Comparison of ENCODE assay signal across 21 mouse cellular contexts in genomic region chr5:65357771-65358170, GRCm38 (mm10). TPM values are rescaled to one million over a fixed set of nuclear protein-coding genes. Genes with fewer than 3 reads are reported as not detected.
"Had no signal": no experiment of that assay in that cellular context is flagged by ENCODE, and none has a peak within 500 bp of the region (broad histone marks: within the 10 kb centered on the region; RNA-seq: fewer than 3 reads in every experiment).

No protein-coding gene starts in this region.

- H3K9ac ChIP-seq: kidney, embryonic 15.5 days; limb, embryonic 13.5 days; lung, embryonic 15.5 days; midbrain, embryonic 12.5 days; midbrain, embryonic 15.5 days; neural tube, embryonic 12.5 days; neural tube, embryonic 15.5 days had no signal

- H3K9me3 ChIP-seq: kidney, embryonic 15.5 days; limb, embryonic 10.5 days; limb, embryonic 13.5 days; lung, embryonic 15.5 days; midbrain, embryonic 12.5 days; midbrain, embryonic 15.5 days; neural tube, embryonic 12.5 days; neural tube, embryonic 15.5 days had no signal

- H3K36me3 ChIP-seq: kidney, embryonic 15.5 days; limb, embryonic 10.5 days; limb, embryonic 13.5 days; lung, embryonic 15.5 days; midbrain, embryonic 12.5 days; midbrain, embryonic 15.5 days; neural tube, embryonic 12.5 days; neural tube, embryonic 15.5 days had no signal

- ATAC-seq: inflammation-experienced regulatory T-cells, adult 6 months; midbrain, embryonic 15.5 days had no signal

- DNase-seq: kidney, adult 11 months; kidney, adult 8-10 months; kidney, postnatal 10 days; kidney, postnatal 36 days; lung, adult 18-20 months; lung, postnatal 10 days; lung, postnatal 36 days; right cerebral cortex, adult 18-20 months; right cerebral cortex, postnatal 14 days; right cerebral cortex, postnatal 4 days; thymus, postnatal 36 days had no signal

- H3K4me1 ChIP-seq: kidney, embryonic 15.5 days; limb, embryonic 10.5 days; limb, embryonic 13.5 days; lung, embryonic 15.5 days; midbrain, embryonic 12.5 days; midbrain, embryonic 15.5 days; neural tube, embryonic 12.5 days; neural tube, embryonic 15.5 days had no signal

- H3K4me2 ChIP-seq: kidney, embryonic 15.5 days; limb, embryonic 13.5 days; lung, embryonic 15.5 days; midbrain, embryonic 12.5 days; midbrain, embryonic 15.5 days; neural tube, embryonic 12.5 days; neural tube, embryonic 15.5 days had no signal

- H3K27me3 ChIP-seq: kidney, embryonic 15.5 days; limb, embryonic 13.5 days; lung, embryonic 15.5 days; midbrain, embryonic 12.5 days; midbrain, embryonic 15.5 days; neural tube, embryonic 12.5 days; neural tube, embryonic 15.5 days had no signal

- H3K4me3 ChIP-seq: kidney, embryonic 15.5 days; limb, embryonic 10.5 days; limb, embryonic 13.5 days; lung, embryonic 15.5 days; midbrain, embryonic 12.5 days; midbrain, embryonic 15.5 days; neural tube, embryonic 12.5 days; neural tube, embryonic 15.5 days had no signal

- H3K27ac ChIP-seq: kidney, embryonic 15.5 days; limb, embryonic 10.5 days; limb, embryonic 13.5 days; lung, embryonic 15.5 days; midbrain, embryonic 12.5 days; midbrain, embryonic 15.5 days; neural tube, embryonic 12.5 days; neural tube, embryonic 15.5 days; stomach, postnatal 0 days had no signal

RNA-seq across cellular contexts. Expression of gene Klb, which starts 9.7 kb away (rescaled TPM):
- polyA plus RNA-seq: inflammation-experienced regulatory T-cells, adult 6 months; lung, embryonic 15.5 days; midbrain, embryonic 12.5 days; neural tube, embryonic 12.5 days had no signal
